Mouse (Mus musculus) activated CD4-positive, CD25-positive, alpha-beta regulatory T cell, adult 4 months (primary cell): ENCODE results near the gene Gm10300. TPM values are rescaled to one million over a fixed set of nuclear protein-coding genes. Genes with fewer than 3 reads are reported as not detected.
A peak's percentile ranks its signal among the peaks of the same experiment; 100 is the strongest.

Source experiments
- ATAC-seq: one replicate; pipeline ENCODE4 v1.8.0; 2017
- polyA plus RNA-seq, 2 experiments: library from polyadenylated mRNA; unstranded; fragments of 100-300 nt; shearing (Covaris generic); gene quantifications; one replicate each; pipeline ENCODE4 v1.2.1; 2017

Gene Gm10300
- polyA plus RNA-seq, 2 experiments from 2014 or later, result not detected

DNA sequence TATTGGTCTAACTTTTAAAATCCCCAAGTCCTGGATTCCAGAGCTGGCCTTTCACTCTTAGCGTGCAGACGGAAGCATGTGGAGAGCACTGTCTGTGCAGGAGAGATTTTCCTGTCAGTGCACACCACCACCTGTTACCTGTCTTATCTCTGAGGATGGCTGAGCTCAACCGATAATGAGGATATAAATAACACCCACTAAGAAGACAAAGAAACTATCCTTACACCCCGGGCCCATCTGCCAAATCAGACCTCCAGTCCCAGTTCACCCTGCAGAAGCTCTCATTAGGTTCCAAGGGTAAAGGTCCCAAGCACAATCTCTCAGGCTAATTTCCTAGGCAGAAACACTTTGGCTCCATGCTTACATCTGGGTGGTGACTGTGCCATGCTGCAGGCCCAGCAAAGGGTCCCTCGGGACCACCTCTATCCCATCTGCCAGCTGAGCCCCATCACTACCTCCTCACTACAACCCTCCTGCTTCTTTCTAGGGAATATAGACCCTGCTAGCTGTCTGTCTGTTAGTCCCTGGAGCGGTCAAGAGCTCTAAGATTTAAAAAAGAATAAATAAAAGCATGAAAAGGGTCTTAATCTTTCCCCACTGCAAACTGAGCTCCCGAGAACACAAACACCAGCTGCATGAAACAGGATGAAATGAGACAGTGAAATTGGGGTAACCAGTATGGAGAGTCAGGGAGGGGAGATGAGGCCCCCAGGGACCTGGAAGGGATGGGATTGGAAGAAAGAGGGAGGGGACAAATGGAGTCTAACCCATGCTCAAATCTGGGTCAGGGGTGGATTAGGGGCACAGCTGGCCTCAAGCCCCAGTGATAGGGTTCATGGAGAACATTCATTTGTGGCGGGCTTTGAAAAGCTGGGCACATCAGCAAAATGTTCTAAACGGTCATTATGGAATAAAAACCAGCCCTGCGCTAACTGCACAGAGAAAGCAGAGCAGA lies 22.9 kb upstream of the Gm10300 start:
- no peak for ATAC-seq

DNA sequence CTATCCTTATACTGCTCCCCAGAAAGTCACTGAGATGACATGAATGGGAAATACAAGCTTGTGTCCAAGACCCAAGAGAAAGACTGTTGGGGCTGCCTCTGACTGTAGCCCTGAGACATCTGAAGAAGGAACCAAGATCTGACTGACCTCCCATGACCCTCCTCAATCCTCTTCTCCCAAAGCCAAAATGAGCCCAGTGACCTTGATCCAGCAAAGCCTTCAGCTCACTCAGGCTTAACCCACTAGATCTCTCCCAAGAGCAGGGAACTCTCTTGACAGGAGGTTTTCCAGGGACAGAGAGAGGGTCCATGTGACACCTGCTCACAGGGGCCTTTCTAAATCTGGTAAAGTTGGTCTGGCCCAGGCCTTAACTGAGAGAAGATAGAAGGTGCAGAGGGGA lies 17.2 kb upstream of the Gm10300 start:
- no peak for ATAC-seq

DNA sequence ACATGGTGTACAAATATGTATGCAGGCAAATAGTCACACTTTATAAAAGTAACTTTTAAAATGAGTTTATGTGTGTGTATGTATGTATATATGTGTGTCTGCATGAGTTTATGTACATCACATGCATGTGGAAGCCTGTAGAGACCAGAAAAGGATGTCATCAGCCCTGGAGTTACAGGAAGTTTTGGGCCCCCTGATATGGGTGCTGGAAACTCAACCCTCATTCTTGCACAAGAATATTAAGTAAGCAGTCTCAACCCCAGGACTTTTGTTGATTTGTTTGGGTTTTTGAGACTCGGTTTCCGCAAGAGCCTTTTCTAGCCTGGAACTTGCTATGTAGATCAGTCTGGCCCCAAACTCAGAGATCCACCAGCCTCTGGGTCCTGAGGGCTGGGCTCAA lies 15.0 kb upstream of the Gm10300 start:
- no peak for ATAC-seq

DNA sequence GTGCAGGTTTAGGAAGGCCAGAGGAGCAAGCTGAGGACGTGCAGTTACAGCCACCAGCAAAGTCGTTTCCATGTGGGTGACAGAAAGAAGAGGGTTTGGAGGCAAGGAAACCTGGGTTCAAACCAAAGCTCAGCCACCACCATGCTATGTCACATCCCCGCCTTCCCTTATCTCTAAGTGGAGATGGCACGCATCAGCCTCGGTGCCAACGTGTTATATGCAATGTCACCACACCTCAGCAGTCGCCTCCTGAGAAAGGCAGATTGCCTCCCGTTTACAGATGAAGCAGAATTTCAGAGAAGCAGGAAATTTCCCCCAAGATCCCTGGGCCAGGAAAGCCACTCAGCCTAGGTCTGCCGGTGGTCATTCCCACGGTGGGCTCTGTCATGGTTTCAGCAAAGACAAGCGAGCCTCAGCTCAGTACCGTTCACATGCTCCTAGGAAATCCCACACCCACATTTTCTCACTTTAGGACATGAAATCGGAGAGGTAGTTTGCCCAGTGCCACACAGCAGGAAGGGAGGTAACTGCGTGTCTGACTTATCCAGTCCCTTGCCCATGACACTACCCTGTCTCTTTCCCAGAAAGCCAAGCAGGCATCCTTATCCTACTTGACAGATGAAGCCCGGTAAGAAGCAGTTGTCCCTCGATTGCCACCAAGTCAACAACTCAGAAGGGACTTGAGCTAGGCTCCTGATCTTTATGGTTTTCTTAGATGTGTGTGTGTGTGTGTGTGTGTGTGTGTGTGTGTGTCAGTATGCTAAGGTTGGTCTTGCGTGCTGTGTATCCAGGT lies 14.3 kb upstream of the Gm10300 start:
- no peak for ATAC-seq

DNA sequence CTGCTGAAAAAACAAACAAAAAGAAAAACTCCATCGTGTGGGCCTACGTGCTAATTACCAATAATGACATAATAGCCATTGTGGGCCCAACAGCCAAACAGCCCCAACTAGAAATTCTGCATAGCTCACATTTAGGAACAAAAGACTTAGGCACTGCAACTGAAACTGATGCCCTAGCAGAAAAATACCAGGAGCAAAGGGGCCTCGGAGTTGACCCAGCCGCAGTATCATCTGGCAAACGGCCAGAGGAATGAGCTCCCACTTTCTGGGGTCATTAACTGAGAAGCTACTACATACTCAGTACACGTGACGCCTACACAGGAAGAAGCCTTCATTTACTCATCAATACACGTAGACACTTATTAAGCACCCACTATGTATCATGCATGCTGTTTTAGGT lies 12.2 kb upstream of the Gm10300 start:
- ATAC-seq, result no peak

DNA sequence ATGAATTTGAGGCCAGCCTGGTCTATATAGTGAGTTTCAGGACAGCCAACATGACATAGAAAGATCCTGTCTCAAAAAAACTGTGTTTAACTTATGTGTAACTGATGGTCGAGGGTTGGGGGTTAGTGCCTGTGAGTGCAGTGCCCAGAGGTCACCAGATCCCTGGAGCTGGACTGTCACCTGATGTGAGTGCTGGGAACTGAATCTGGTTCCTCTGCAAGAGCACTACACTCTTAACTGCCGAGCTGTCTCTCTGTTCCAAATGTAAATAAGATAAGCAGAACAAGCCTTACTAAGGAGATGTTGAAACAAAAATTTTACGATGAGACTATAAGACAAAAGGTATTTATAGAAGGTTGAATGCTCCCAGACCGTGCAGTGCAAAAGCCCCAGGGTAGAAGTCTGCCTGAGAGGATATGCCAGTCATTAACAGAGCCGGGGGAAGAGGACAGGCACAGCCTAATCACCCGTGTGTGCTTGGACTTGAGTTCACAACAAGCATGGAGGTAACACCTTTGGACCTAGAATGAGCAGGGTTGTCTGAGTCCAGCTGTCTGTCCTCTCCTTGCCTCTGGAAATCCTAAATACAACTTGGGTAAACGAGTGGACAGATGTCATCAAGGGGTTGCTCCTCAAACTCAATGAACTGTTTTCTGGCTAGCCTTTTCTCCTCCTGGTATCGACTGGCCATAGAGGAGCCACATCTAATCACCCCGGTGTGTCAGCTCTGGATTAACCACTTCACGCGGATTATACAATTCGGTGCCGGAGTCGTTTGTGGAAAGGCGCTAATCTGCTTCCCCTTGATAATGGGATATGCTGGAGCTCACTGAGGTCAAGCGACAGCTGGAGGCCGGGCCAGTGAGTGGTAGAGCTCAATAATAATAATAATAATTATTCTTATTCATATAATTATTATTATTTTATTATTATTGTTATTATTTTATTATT lies 11.3 kb upstream of the Gm10300 start:
- ATAC-seq, result no peak

DNA sequence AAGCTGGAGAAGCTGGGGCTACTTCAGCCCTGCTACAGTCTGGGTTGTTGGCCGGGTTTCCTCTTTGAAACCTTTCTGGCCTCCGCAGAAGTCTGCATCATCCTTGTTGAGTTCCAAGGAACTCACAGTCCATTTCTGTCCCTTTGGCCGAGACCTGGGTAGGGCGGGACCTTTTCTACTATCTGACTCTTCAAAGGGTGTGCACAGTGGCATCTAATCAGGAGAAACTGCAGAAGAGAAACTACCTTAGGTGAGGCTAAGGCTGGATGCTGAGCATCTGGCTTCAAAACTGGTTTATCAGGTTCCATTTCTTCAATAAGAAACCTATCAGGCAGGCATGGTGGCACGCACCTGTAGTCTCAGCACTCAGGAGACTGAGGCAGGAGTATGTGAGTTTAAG lies 9.9 kb upstream of the Gm10300 start:
- ATAC-seq, result no peak

DNA sequence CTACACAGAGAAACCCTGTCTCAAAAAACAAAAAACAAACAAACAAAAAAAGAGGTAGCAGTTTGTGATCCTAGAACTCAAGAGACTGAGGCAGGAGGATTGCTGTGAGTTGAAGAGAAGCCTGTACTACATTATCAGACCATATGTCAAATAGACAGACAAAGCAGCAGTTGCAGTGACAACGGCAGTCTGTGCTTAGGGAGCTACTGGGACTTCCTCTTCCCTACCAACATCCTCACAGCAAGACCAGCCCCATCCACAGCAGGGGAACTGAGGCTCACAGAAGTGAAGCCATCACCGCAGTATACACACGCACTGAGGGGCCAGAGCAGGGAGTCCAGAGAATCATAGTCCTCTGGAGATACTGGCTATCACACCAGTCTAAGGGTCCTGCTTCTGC lies 8.9 kb upstream of the Gm10300 start:
- no peak for ATAC-seq

DNA sequence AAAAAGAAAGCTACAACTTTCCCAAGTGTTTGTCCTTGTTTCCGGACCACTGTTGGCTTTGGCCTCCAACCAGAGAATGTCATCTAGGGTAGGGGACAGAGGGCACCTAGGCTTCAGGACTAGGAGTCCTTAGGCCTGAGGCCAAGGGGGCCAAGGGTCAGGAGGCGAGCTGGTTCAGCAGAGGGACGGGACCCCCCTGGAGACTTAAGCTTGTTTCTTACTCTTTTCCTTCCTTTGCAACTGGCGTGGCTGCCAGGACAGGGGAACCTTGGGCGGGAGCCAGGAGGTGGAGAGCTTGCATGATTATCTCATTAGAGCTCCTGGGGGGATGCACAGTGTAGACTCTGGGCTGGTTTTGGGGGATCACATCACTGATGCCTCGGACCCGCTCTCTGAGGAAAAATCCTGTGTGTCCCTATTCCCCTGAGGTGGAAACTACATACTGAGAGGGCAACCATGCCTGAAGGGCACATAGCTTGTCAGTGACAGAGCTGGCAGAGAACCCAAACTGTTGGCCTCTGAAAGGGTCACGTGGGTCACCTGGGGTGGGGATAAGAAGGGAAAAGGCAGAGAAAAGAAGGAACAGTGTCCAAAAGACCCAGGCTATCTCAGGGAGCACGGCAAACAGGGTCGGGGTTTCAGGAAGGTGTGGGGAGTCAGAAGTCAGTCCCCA lies 8.3 kb upstream of the Gm10300 start:
- ATAC-seq, result no peak

DNA sequence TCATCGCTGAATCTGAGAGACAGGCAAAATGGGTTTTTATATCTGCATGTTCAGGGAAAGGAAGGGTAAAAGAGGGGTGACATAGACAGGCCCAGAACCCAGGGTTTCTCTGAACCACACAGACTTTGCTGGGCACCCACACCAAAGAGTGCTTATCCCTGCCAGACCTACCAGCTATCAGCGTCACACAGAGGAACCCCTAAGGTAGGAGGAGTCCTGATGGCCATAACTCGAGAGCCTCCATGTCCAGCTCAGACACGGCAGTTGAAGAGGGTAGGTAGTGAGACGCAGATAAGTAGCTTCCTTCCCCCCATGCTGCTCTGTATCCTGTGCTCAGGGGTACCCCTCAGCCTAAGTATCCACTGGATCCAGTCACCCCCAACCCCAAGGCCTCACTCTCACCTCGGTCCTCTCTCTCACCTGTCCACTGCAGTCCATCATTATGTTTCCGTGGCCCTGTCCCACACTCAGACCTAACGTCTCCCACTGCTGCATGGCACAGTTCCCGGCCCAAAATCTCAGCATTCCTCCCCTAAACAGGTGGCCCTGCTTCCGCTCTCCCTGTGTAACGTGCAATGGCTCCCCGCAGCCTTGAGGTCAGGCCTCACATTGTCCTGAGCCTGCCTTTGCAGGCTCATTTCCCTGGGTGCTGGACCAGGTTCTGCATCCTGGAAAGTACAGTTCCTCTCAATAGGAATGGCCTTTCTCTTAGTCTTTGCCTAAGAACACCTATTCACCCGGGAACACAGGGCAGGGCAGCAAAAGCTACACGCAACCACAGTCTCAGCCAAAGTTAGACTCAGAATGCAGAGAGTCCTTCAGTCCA lies 7.2 kb upstream of the Gm10300 start:
- no peak for ATAC-seq

DNA sequence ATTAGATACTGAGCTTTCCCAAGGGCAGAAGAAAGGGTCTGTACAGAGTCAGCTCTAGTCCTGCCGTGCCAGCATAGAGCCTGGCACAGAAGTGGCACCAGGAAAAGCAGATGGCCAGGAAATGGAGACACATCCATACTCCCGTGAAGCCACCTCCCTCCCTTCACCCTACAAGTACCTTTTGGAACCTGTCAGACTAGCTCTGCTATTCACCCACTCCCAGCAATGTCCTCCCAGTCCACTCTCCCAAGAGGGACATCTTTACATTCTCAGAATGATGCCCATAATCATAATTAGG lies 6.6 kb upstream of the Gm10300 start:
- no peak for ATAC-seq

DNA sequence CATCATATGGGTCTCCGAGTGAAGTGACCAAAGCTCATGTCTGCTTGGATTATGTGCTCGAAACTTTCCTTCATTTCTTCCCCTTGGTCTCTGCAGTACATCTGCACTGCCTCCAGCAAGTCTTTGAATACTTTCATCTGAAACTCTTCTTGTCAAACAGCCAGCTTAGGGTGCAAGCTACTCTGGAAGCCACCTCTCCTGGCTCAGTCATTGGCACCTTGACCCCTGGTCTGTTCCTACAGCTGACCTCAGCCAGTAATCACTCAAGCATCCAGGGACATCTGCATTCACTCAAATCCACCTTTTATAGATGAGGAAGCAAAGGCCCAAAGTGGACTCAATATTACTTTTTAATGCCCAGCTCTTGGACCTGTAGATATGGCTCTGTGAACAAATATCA lies 2.8 kb upstream of the Gm10300 start:
- ATAC-seq, result no peak

DNA sequence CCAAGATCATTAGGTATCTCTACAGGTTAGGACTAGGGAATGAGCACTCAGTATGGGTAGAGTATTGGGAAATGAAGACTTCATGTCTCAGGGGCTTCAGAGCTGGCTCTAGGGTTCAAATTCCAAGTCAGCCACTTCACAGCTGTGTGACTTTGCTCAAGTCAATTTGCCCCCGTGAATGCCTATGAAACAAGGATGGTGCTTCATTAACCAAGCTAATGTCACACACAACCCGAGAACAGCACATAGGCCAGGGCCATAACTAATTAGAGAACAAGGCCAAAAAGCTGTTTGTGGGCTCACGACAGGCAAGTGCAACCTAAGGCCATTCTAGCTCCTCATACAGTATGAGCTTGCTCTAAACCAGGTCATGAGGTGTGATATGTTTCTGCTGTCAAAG lies 2.3 kb upstream of the Gm10300 start:
- no peak for ATAC-seq

DNA sequence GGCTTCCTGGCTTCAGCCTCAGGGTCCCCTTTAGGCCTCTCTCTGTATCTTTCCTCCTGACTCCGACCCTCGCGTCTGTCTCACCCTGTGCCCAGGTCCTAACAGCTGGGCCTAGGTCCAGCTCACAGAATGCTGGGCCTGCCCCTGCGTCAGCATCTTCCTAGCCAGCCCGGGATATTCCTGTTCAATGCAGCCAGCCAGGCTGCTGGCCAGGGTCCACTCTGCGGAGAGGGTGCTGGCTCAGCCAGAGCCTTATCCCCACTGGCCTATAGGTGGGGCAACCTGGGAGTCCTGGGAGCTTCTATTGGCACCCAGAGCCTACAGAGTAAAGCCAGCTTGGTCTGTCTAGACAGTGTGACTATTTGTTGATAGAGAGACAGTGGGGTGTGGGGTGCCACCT lies 1.6 kb upstream of the Gm10300 start:
- ATAC-seq, result no peak

DNA sequence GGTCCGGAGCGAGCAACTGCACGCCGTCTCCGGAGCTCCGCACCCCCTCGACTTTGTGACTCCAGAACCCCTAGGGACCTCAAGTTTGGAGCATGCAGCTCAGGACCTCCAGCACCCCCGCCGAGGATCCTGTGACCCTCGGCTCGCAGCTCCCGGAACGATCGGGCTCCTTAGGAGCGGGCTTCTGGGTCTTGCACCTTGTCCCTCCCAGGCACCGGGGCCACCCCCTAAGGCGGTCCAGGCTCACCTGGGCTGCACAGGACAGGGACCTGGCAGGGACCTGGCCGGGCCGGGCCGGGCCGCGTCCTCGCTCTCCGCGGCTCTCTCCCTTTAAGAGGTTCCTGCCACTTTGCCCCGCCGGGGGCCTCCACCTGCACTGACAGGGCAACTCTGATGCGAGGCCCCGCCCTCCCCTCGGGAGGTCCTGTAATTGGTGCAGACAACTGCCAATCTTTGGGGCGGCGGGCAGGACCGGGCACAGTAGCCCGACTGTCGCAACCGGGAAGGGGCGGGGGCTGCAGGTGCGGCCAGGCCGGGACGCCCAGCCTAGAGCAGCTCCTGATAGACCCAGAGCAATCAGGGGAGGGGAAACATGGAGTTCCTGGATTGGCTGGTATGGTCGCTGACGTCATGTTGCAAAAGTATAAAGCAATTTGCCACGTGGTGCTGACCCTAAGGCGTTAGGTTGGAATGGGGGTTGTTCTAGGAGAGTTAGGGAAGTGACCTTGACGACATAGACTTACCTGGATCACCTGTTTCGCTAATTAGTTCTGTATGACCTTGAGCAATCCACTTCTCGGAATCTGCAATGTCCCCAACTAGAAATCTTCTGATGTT lies 654 bp downstream of the Gm10300 start, which contains the start of gene Epb41:
Gene Epb41 (minus strand): TSS at position 389 of the 837 bp plus-strand sequence.
- peak; percentile 97 for ATAC-seq

DNA sequence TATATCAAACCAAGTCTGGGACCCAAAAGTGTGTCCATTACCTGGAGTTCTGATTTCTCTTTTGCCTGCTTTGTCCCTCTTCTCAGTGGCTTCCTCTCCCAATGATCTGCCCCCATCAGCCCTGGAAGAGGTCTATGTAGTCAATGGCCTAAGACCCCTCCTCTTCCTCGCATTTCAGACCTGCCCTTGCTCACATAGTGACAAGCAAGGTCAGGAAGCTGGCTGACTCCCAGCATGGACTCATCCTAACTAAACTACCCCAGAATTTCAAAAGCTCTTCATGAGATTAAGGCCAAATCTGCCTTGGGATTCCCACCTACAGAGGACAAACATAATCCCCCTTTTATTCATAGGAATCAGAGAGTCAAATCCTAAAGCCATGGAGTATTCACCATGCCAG lies 1.3 kb downstream of the Gm10300 start:
- no peak for ATAC-seq

DNA sequence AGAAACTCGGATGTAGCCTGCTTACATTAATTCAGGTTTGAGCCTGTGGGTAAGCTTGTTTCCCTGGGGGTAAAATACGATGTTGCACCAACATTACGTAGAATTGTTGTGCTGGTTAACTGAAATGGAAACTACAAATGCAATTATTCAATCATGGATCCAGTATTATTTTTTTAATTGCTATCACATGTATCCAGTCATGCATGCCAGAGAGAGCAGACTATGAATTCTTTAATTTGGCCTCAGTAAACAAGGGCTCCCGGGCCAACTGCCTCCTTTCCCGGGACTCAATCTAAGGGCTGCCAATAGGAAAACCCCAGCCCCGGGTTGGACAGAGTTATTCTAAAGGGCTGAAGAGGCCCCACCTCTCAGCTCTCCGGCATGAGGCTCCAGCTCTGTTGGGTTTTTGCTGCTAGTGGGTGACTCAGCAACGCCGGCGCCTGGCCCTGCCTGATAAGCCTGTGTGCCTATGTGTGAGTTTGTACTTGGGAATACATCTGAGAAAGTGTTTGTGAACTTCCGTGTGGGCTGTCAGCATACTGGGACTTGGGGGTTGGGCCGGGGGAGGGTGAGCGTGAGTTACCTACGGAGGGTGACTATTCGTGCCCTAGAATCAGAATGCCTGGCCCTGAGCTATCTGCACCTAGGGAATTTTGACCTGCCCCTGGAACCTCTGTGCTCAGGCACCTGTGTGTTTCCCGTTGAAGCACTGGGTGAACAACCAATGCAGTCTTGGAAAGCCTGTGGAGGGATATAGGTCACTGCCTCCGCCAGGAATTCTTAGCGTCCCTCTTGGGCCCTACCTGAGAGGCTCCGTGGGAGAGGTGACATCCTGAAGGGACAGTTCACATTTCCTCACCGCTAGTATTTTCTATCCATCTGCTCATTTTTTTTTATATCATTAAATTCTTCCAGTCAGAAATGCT lies 2.2 kb downstream of the Gm10300 start:
- no peak for ATAC-seq

DNA sequence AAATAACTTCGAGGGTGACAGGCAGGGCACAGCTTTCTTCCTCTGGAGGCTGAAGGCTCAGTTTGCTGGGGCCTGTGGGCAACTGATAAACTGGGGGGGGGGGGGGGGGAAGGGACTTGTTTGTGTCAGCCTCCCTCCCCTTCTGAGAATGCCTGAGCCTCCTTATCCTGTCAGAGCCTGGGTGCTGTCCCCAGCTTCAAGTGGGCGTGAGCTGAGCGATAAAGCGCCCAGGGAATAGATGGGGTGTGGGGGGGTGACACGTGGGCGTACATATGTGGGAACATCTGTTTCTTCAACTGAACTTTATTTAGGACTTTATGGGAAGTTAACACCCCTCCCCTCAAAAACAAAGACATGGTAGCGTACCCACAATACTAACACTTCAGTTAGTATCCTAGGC lies 2.9 kb downstream of the Gm10300 start:
- ATAC-seq, result no peak

DNA sequence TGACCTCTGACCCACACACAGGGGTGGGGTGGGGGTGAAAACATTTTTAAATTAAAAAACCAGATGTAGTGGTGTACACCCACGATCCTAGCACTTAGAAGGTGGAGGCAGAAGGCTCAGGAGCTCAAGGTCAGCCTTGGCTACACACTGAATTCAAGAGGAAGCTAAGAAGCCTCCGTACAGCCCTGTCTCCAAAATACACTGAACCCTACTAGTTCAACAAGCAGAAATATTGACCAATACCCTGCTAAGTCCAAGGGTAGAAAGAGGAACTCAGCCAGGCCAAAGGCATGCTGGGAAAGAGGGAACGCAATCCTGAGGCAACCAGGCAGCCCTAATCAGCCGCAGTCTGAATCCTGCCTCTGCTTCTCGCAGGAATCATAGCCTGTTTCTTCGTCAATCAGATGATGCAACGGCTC lies 3.8 kb downstream of the Gm10300 start:
- ATAC-seq, result no peak
